Mouse (Mus musculus): ENCODE data around the gene Cers2. TPM values are rescaled to one million over a fixed set of nuclear protein-coding genes. Genes with fewer than 3 reads are reported as not detected.

Cers2 gene
- polyA plus RNA-seq, 1 experiment, result 124 TPM

GRCm38 (mm10) chr3:95280747-95281146, 33.8 kb upstream of the Cers2 start:
- H3K4me1 ChIP-seq, result peaks cover 60% of the 10 kb centered on the region
- H3K36me3 ChIP-seq (replicated peaks; ENCODE audit: low read length), result peaks cover 46% of the 10 kb centered on the region
- H3K27me3 ChIP-seq (replicated peaks), result no peaks in the 10 kb centered on the region
- H3K4me3 ChIP-seq (replicated peaks), result peak overlapping the region; percentile 99
- TF ChIP-seq GATA1 (IDR thresholded peaks at IDR 0.05; ENCODE audit: borderline replicate concordance, low read length) (no peak), FLI1 (IDR thresholded peaks at IDR 0.05; ENCODE audit: low read length) (no peak)
- H3K9me3 ChIP-seq, result no peaks in the 10 kb centered on the region

GRCm38 (mm10) chr3:95281216-95282126, 33.1 kb upstream of the Cers2 start, which contains the start of the genes Mindy1 and Prune1:
TSS of gene Mindy1 (plus strand) at chr3:95281345.
TSS of gene Prune1 (minus strand) at chr3:95282076.
- TF ChIP-seq FLI1 (IDR thresholded peaks at IDR 0.05; ENCODE audit: low read length) (no peak), GATA1 (IDR thresholded peaks at IDR 0.05; ENCODE audit: borderline replicate concordance, low read length) (no peak)
- Histone ChIP-seq H3K4me1 (peaks cover 60% of the 10 kb centered on the region), H3K9me3 (no peaks in the 10 kb centered on the region), H3K36me3 (replicated peaks; ENCODE audit: low read length) (peaks cover 52% of the 10 kb centered on the region), H3K27me3 (replicated peaks) (no peaks in the 10 kb centered on the region), H3K4me3 (replicated peaks) (peak within 1 kb of the TSS; percentile 99)

GRCm38 (mm10) chr3:95282381-95282864, 32.2 kb upstream of the Cers2 start:
- Histone ChIP-seq H3K4me1 (peaks cover 60% of the 10 kb centered on the region), H3K9me3 (no peaks in the 10 kb centered on the region), H3K27me3 (replicated peaks) (no peaks in the 10 kb centered on the region), H3K4me3 (replicated peaks) (peak overlapping the region; percentile 99), H3K36me3 (replicated peaks; ENCODE audit: low read length) (peaks cover 56% of the 10 kb centered on the region)
- no peak for TF ChIP-seq GATA1 (IDR thresholded peaks at IDR 0.05; ENCODE audit: borderline replicate concordance, low read length)

- H3K27me3 ChIP-seq (replicated peaks), result no peaks in the 10 kb centered on the region
- no peaks in the 10 kb centered on the region for H3K9me3 ChIP-seq
- TF ChIP-seq FLI1 (IDR thresholded peaks at IDR 0.05; ENCODE audit: low read length) (no peak), GATA1 (IDR thresholded peaks at IDR 0.05; ENCODE audit: borderline replicate concordance, low read length) (no peak)
- peaks cover 60% of the 10 kb centered on the region for H3K36me3 ChIP-seq (replicated peaks; ENCODE audit: low read length)
- peaks cover 61% of the 10 kb centered on the region for H3K4me1 ChIP-seq
- H3K4me3 ChIP-seq (replicated peaks), result peak overlapping the region; percentile 99
These were observed 31.6 kb upstream of the Cers2 start for GRCm38 (mm10) chr3:95282865-95283588.

- H3K27me3 ChIP-seq (replicated peaks), result no peaks in the 10 kb centered on the region
- H3K36me3 ChIP-seq (replicated peaks; ENCODE audit: low read length), result peaks cover 60% of the 10 kb centered on the region
- TF ChIP-seq FLI1 (IDR thresholded peaks at IDR 0.05; ENCODE audit: low read length) (no peak), GATA1 (IDR thresholded peaks at IDR 0.05; ENCODE audit: borderline replicate concordance, low read length) (no peak)
- peak overlapping the region; percentile 99 for H3K4me3 ChIP-seq (replicated peaks)
- no peaks in the 10 kb centered on the region for H3K9me3 ChIP-seq
- H3K4me1 ChIP-seq, result peaks cover 61% of the 10 kb centered on the region
These were observed 31.0 kb upstream of the Cers2 start for GRCm38 (mm10) chr3:95283589-95283941.

GRCm38 (mm10) chr3:95284062-95284461, 30.5 kb upstream of the Cers2 start:
- TF ChIP-seq GATA1 (IDR thresholded peaks at IDR 0.05; ENCODE audit: borderline replicate concordance, low read length) (no peak), FLI1 (IDR thresholded peaks at IDR 0.05; ENCODE audit: low read length) (no peak)
- no peaks in the 10 kb centered on the region for H3K9me3 ChIP-seq
- peak overlapping the region; percentile 99 for H3K4me3 ChIP-seq (replicated peaks)
- no peaks in the 10 kb centered on the region for H3K27me3 ChIP-seq (replicated peaks)
- H3K4me1 ChIP-seq, result peaks cover 61% of the 10 kb centered on the region
- peaks cover 61% of the 10 kb centered on the region for H3K36me3 ChIP-seq (replicated peaks; ENCODE audit: low read length)

GRCm38 (mm10) chr3:95284501-95285281, 29.9 kb upstream of the Cers2 start:
- Histone ChIP-seq H3K27me3 (replicated peaks) (no peaks in the 10 kb centered on the region), H3K4me1 (peaks cover 60% of the 10 kb centered on the region), H3K4me3 (replicated peaks) (peak overlapping the region; percentile 99), H3K36me3 (replicated peaks; ENCODE audit: low read length) (peaks cover 62% of the 10 kb centered on the region), H3K9me3 (no peaks in the 10 kb centered on the region)
- TF ChIP-seq GATA1 (IDR thresholded peaks at IDR 0.05; ENCODE audit: borderline replicate concordance, low read length) (no peak), FLI1 (IDR thresholded peaks at IDR 0.05; ENCODE audit: low read length) (no peak)

- Histone ChIP-seq H3K4me1 (peaks cover 64% of the 10 kb centered on the region), H3K36me3 (replicated peaks; ENCODE audit: low read length) (peaks cover 66% of the 10 kb centered on the region)
- TF ChIP-seq GATA1 (IDR thresholded peaks at IDR 0.05; ENCODE audit: borderline replicate concordance, low read length), result no peak
- no peak for TF ChIP-seq FLI1 (IDR thresholded peaks at IDR 0.05; ENCODE audit: low read length)
These were observed 29.2 kb upstream of the Cers2 start for GRCm38 (mm10) chr3:95285390-95285789.

GRCm38 (mm10) chr3:95286011-95286410, 28.6 kb upstream of the Cers2 start:
- no peaks in the 10 kb centered on the region for H3K27me3 ChIP-seq (replicated peaks)
- H3K4me1 ChIP-seq, result peaks cover 70% of the 10 kb centered on the region
- peaks cover 73% of the 10 kb centered on the region for H3K36me3 ChIP-seq (replicated peaks; ENCODE audit: low read length)
- no peak for TF ChIP-seq GATA1 (IDR thresholded peaks at IDR 0.05; ENCODE audit: borderline replicate concordance, low read length)
- no peak for TF ChIP-seq FLI1 (IDR thresholded peaks at IDR 0.05; ENCODE audit: low read length)
- H3K9me3 ChIP-seq, result no peaks in the 10 kb centered on the region
- H3K4me3 ChIP-seq (replicated peaks), result peak overlapping the region; percentile 99

More at GRCm38 (mm10) chr3:95285390-95285789, 29.2 kb upstream of the Cers2 start:
- Histone ChIP-seq H3K9me3 (no peaks in the 10 kb centered on the region), H3K27me3 (replicated peaks) (no peaks in the 10 kb centered on the region), H3K4me3 (replicated peaks) (peak overlapping the region; percentile 99)
